Mouse (Mus musculus) liver, adult 2 months (tissue): ENCODE data around the gene 4930402H24Rik.

Experiments used
- CTCF ChIP-seq: fragments of 200-500 bp; IDR thresholded peaks from 2 replicates; pipeline ENCODE4 v1.5.1; 2011; ENCODE audit warnings: low read depth, low read length, control low read depth
- POLR2A ChIP-seq: fragments of 200-500 bp; IDR thresholded peaks from 2 replicates; pipeline ENCODE4 v1.6.1; 2011; ENCODE audit warnings: low read length, control low read depth; ENCODE audit not compliant: insufficient read depth; ENCODE audit errors: extremely low read depth

- TF ChIP-seq CTCF (no peak), POLR2A (no peak)
These were observed 62.6 kb downstream of the 4930402H24Rik start for GRCm38 (mm10) chr2:130843623-130844022.
